Mouse (Mus musculus) layer of hippocampus, postnatal 10 days (tissue): ENCODE measurements at regions not wholly inside any gene's neighbourhood (a gene's known extent, or its start where the extent isn't known, plus 50 kb on each side); places are given as distances from the start of the nearest gene placed in this dataset.
A peak's percentile ranks its signal among the peaks of the same experiment; 100 is the strongest.
"Not testable (repeated sequence)": the region's sequence is repeated elsewhere in the genome, so short reads cannot be mapped to it uniquely, and the experiment has no call there.

Source experiments
- DNase-seq, 2 experiments: peaks; one replicate each; pipeline ENCODE4 v3.0.0; 2021; ENCODE audit warnings: low spot score in 2 of 2

DNA sequence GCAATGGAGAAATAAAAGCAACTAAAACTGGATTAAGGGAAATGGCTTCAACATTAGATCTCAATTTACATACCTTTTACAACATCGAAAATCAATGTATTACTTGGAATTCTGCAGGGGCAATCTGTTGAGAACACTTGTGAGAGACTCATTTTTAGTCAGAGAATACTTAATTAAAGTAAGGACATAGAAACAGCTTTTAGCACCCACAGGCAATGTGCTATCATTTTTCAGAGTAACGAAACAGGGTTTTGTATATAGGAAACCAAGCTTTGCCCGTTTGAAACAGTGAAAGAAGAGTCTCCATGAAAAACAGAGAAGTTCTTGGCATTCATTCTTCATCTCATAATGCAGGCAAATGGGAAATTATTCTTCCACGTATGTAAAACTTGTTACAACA is 196.4 kb downstream of the Tdrd3 start:
- no peak for DNase-seq

DNA sequence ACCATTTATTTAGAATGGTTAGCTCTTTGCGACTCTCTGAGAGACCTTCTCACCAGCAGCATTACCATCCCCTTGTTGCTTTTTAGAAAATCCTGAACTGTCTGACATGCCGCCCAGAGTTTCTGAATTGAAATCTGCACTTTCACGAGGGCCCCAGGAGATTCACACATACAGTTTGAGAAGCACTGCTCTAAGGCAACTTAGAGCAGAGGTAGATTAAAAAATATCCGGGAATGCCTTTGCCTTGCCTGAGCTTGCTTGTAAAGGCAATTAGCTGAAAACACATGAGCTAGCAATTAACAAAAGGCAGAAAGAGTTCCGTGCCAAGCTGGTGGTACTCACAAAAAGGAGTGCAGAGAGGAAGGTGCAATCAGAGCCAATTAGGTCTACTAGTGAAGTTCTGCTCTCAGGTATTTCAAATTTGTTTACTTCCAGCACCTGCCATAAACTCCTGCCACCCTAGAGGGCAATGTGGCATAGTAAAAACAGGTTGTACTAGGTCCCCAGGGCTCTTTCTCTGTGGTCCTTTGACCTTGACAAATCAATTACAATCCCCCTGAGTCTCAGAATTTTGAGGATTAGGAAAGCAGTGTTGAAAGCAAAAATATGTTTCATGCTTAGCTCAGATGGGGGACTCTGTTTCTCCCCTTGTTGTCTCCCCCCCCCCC is 203.1 kb downstream of the Tdrd3 start:
- DNase-seq: peak; percentile 5 to 14

DNA sequence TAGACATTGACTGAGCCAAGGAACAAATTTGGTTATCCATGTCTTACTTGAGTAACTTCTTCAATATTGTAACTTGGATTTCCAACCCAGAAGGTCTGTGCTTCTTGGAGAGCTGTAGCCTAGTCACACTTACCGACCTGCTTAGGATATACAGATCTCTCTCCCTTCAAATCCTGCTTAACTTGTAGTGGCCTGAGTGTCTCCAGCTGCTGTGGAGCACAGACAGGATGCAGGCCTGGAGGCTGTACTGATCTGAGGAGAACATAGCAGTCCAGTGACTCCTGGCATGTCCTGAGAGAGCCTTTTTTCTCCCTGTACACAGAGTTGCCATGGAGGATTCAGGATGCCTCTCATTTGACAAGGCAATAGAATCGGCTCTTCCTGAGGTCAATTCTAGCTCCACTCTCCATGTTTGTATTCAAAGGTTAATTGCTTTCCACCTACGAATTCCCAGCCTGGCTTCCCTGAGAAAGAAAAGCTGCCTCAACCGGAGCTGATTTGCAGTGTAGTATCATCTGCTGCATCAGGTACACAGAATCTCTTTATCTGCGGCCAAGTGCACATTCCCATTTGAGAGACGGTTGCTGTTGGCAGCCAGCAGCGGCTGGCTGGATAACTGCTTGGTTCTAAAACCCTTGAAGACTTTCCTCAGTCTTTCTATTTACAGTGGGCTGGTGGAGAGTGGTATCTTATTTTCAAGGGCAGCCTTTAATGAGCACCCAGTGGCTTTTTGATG is 214.8 kb downstream of the Tdrd3 start:
- DNase-seq: no peak

DNA sequence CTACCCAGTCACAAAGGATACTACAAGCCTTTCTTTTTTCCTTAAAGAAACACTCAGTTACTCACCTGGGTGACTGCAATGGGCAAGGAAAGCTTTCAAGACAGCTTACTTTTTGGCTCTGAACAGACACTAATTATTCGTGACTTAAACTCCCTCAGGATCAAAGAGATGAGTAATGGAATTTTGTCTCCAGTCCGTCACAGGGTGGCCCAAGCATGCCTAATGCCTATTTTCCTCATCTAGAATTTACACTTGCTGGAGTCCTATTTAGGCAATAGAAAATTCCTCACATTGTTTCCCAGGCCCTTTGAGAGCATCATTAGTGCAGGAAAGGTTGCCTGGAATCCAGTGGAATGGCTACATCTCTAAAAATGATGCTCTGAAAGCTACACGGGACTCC is 218.2 kb downstream of the Tdrd3 start:
- DNase-seq: no peak

DNA sequence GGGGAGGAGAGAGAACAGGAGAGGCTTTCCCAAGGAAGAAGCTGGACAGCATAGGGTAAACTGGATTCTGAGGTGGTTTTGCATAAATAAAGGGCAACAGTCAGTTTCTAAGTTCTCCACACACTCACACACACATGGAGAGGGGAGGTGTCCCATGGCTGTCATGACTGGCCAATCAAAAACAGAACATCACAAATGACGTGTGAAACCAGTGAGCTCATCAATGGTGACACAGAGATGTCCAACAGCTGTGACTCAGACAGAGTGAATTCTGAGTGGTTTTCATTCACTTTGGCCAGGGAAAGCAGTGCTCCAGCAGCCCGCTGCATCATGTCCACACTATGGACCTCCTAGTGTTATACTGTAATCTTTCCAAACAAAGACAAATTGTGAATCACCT is 220.7 kb downstream of the Tdrd3 start:
- no peak for DNase-seq

DNA sequence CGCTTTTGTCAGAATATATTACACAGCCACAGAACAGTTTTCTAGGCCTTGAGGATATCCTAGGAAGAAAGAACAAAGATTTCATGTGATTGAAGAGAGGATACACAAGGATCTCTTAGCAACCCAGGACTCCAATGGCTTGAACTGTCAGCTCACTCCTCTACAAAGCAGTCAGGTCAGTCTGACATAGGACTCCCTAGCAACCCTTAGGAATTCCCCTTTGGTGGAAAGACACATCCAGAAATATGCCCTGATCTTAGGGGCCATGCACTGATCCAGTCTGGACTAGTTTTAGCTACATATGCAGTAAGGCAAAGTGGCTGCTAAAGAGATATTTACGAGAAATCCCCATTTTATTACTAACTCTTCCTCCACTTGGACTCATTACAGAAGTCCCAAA is 251.5 kb downstream of the Tdrd3 start:
- no peak for DNase-seq

DNA sequence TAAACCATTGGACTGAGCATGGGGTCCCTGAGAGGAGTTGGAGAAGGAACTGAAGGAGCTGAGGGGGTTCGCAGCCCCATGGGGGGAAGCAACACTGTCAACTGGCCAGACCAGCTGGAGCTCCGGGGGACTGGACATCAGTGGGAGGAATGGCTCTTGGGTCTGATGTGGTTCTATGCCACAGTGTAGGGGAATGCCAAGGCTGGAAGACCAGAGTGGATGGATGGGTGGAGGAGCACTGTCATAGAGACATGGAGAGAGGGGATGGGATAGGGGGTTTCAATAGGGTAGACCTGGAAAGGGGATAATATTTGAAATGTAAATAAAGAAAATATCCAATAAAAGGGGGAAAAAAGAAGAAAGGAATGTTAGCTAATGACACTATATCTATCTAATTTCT is 253.1 kb downstream of the Tdrd3 start:
- DNase-seq: no peak

DNA sequence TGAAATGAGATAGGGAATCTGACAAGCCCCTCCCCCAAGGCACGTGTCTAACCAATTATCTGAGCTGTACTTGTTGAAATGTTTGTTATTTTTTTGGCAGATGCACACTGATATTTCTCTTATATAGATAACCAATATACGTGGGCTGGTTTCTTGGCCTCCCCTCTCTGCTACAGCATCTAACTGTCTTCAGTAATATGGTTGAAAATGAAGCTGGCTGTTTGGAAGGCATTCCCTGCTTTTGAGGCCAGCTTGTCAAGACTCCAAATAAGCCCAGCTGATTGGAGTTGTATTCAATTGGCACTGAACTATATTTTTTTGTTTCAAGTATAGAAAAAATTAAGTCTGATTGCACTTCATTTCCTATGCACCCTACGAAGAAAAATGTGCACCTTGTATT is 264.3 kb downstream of the Tdrd3 start:
- no peak for DNase-seq

DNA sequence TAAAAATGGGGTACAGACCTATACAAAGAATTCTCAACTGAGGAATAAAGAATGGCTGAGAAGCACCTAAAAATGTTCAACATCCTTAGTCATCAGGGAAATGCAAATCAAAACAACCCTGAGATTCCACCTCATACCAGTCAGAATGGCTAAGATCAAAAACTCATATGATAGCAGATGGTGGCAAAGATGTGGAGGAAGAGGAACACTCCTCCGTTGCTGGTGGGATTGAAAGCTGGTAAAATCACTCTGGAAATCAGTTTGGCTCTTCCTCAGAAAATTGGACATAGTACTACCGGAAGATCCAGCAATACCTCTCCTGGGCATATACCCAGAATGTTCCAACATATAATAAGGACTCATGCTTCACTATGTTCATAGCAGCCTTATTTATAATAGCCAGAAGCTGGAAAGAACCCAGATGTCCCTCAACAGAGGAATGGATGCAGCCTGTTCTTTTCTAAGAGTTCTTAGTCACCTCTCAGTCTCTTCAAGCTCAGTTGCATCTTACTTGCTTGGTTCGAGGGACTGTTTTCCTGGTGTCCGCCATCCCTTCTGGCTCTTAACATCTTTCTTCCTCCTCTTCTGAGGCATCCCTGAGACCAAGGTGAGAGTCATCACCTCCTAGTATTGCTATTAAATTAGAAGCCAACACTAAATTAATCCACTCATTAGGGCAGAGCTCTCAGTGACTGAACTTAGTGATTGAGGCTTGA is 266.8 kb downstream of the Tdrd3 start:
- DNase-seq: not testable (repeated sequence)

DNA sequence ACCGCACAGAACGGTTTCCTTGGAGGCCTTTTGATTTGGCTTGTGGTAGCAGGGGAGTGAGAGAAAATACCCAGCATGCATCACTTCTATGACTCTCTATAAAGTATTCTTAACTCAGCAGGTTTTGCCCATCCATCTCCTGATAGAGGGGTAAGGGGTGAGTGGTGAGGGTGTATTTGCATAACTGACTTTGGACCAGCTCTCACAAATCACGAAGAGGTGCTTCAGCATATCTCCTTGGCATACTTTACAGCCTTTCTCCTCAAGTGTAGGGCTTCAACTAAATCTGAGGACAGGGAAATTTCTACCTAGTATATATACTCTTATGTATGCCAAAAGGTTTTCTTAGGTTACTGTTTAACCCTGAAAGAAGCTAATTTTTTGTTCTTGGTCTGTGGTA is 273.4 kb downstream of the Tdrd3 start:
- no peak for DNase-seq

DNA sequence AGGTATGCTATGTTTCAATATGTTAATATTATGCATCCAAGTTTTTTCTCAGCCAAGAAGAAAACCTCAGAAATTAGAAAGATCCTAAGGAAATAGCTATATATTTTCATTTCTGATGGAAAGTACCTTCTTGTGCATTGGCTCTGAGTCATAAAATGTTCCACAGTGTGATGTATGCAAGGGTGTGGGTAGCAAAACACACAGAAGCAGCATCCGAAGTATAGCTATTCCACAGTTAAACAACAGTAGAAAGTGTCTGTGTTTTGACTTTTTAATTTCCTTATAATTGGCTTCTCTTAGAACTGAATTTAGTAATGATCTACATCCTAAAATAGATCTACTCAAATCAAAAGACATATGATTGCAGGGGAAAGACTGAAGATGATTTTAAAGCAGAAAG is 320.0 kb downstream of the Tdrd3 start:
- no peak for DNase-seq

DNA sequence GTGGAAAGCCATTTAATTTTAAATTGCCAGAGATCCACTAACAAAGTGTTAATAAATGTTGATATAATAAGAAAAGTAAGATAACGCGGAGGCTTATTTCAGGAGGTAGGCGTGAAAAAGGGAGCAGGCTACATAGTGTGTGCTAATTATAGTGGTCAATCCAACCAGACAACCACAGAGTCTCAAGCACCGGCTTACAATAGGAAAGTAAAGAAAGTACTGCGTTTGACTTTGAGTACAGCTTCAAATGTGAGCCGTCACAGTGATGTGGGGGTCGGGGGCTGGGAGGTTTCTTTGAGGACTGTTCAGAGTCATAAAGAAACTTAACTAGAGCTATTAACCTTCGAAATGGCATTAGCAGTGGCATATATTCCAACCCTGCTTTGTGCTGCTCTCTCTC is 329.1 kb downstream of the Tdrd3 start:
- DNase-seq: no peak

DNA sequence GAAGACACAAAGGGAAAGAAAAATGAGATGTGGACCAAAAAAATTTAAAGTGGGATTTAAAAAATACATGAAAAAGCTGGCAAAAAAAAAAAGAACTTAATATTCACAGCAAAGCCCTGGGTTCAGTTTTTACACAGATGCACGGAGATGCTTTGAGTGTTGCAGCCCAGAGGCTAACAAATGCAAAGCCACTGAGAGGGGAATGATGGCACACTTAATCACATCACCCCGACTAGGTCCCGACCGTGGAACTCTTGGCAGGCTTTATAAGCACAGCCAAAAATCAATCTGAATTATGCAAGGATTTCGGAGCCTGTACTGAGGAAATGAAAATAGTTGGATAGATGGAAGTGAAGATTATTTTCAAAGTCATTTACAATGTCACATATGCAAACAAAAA is 329.6 kb downstream of the Tdrd3 start:
- no peak for DNase-seq

DNA sequence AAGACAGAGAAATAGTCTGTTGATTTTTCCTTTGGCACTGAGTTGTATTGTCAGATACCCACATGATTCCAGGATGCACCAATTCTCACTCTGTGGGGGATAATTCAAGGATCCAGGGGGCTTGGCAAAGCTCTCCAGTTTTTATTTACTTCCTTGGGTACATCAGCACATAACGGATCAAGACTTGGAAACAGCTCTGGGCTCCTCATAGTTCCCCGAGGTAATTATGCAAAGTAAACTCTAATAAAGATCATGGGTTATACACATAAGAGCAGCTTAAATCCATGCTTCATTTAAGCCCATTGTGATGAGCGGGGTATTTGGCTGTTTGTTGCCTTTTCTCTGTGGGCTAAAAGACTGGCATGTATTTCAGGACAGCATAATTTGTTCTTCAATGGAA is 332.6 kb downstream of the Tdrd3 start:
- no peak for DNase-seq

DNA sequence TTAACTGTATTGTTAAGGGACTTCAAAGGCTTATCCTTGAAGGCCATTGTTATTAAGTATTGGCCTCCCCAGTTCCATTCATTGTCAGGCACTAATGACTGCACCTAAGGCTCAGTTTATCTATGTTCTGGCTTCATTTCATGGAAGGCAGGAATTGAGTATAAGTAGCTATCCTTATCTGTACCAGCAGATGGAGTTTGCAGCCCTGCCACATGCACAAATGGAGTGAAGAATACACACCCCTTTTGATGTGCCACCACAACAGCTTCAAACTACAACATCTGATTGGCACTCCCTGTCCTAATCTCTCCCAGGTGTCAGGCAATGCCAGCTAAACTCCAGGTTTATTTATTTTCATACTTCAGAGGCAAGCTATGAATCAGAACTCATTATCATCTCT is 333.3 kb downstream of the Tdrd3 start:
- DNase-seq: no peak

DNA sequence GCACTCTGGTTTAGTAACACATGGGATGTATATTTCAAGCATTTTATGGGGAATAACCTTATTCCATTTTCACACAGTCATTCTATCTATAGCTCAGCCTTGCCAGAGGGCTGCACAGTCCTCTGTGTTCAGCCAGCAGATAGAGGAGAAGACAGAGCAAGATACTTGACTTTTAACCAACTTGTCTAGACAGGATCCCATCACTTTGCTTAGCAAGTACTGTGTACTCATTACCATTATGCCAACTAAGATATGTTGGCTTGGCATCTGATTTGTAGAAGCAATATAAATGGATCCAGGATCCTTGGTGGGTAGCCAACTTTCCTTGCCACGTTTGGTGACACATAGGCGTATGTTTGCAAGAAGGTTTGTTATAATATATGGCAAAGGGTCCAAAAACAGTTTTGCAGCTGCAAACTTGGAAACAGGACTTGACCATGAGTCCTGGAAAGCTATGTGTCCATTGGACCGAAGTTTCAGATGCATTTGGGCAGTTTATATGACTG is 334.3 kb downstream of the Tdrd3 start:
- no peak for DNase-seq

DNA sequence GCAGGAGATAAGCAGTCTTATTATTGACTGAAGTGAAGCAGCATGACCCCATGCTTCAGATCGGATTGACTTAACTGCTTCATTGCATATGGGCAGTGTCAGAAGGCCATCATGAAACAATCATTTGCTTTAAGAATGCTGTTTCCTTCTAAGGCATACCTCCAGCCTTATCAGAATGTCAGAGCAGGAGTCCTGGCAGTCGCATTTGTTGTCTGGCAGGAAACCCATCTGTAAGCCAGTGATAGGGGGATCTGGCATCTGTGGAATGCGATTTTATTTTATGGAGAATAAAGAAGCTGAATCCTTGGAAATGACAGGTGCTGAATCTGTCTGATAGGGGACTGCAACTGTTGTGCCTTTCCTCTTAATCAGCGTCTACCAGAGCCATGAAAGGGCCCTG is 338.3 kb downstream of the Tdrd3 start:
- DNase-seq: no peak

DNA sequence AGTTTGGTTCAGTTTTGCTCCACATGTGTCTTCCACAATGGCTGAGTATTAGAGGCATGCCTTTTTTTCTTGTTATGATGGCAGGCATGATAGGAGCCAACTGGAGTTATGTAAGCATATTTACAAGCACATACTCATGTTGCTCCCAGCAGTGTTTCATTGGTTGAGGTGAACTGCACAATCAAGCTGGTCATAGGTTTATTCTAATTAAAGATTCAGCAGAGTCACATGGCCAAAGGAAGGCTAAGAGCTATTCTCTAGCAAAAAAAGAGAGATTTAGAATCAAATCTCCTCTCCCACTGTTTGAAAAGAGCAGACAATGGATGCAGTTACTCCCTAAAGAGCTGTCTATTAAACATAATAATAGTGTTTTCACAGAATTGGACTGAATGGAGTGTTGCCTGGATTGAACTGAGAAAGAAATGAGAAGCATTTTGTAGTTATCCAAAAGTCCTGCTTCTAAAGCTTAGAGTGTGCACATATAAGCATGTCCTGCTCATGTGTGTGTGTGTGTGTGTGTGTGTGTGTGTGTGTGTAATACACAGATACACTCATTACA is 359.0 kb downstream of the Tdrd3 start:
- no peak for DNase-seq

DNA sequence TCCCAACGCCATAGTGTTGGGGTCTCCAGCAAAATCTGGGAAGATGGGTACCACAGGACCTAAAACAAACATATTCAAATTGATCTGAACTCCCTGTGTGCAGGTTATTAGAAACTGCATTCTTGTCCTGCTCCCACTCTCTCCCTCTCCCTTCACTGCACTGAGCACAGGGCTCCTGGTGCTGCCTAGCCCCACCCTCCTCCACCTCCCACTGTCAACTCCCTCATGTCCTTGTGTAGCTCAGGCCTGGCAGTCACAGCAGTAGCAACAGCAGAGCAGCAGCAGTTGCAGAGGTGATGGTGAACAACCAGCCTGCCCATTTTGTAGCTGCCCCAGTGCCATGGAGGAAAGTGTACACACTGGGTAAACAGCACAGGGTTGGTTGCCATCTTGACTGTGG is 383.4 kb downstream of the Tdrd3 start:
- no peak for DNase-seq

DNA sequence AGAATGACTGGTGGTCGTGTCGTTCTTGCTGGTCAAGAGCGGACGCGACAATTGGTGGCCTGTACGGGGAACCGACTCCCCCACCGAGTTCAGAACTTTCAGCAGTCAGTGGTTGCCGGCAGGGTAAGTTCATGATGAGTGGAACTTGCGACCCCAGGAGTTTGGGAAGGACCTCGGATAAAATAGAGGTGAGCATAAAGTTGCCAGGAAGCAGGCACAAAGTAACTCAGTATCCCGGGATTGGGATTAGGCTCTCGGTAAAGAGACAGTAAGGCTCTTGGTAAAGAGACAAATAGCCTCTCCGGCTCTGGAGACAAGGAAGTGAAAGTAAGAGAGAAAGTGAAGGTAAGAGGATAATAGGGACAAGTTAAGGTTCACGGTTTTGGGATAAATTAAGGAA is 393.2 kb downstream of the Tdrd3 start:
- not testable (repeated sequence) for DNase-seq

DNA sequence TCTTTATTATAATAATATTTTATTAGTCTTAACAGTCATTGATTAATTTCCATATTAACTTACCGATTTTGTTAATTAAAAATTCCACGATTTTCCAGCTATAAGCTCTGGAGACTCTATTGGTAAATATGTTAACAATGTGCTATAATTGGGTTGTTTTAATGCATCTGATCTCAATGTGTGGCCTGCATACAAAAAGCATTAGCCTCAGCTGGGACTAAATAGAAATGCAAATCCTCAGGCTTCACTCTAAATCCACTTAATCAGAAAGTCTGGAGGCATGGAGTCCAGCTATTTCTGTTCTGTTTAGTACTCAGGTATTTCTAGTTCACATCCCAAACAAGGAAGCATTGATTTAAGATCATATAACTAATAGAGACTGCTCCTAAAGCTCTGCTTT is 427.7 kb downstream of the Tdrd3 start:
- no peak for DNase-seq

DNA sequence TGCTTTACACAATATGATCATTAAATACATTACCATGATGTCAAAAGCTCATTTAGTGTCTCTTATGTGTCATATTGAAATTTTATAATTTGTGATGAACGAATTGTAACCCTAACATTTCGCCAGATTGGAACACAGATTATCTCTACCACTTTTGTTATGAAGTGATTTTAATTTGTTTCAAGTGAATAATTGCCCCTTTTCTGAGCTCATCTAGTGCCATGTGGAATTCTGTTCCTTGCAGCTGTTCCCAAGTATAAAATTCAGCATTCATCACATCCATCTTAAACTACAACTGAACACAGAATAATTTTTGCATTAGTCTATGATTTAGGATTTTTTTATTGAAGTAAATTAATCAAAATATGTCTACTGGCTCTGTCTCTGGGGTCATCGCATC is 445.0 kb downstream of the Tdrd3 start:
- DNase-seq: no peak
